Mouse (Mus musculus): ENCODE data around the gene Fcer2a. TPM values are rescaled to one million over a fixed set of nuclear protein-coding genes. Genes with fewer than 3 reads are reported as not detected.

The Fcer2a gene
- polyA plus RNA-seq, 1 experiment from 2014 or later: 0.34 TPM

- Histone ChIP-seq H3K27ac (replicated peaks) (peak within 1 kb of the TSS; percentile 84), H3K4me2 (peak within 1 kb of the TSS; percentile 67), H3K9me3 (no peaks in the 10 kb centered on the region), H3K9ac (peak within 1 kb of the TSS; percentile 58), H3K4me3 (peak within 1 kb of the TSS; percentile 49), H3K4me1 (replicated peaks) (peaks cover 18% of the 10 kb centered on the region), H3K36me3 (no peaks in the 10 kb centered on the region), H3K27me3 (no peaks in the 10 kb centered on the region)
- under 1% methylated on average over 23 of the region's 23 CpGs for WGBS
- ATAC-seq (ENCODE audit: low FRiP score, low read depth): peak; percentile 89
Measured at GRCm38 (mm10) chr8:3671980-3672491, 21.9 kb downstream of the Fcer2a start, which contains the start of gene Fcor. Fcor (minus strand) TSS chr8:3672362.

- Histone ChIP-seq H3K9ac (no peak overlapping the region), H3K9me3 (no peaks in the 10 kb centered on the region), H3K4me3 (no peak overlapping the region), H3K27me3 (no peaks in the 10 kb centered on the region), H3K27ac (replicated peaks) (no peak overlapping the region), H3K36me3 (no peaks in the 10 kb centered on the region), H3K4me2 (no peak overlapping the region), H3K4me1 (replicated peaks) (peaks cover 12% of the 10 kb centered on the region)
- 88% methylated on average over 2 of the region's 2 CpGs for WGBS
- no peak for ATAC-seq (ENCODE audit: low FRiP score, low read depth)
Measured at GRCm38 (mm10) chr8:3670388-3670787, 23.6 kb downstream of the Fcer2a start.

- Histone ChIP-seq H3K27ac (replicated peaks) (no peak within 1 kb of the TSS), H3K9ac (no peak within 1 kb of the TSS)
- WGBS: 82% methylated on average over 6 of the region's 6 CpGs
Measured at GRCm38 (mm10) chr8:3665507-3665906, 28.5 kb downstream of the Fcer2a start, which contains the start of gene Mcemp1. Mcemp1 (plus strand) TSS chr8:3665754.

GRCm38 (mm10) chr8:3664405-3664804 is 29.6 kb downstream of the Fcer2a start:
- H3K9me3 ChIP-seq: no peaks in the 10 kb centered on the region
- H3K4me3 ChIP-seq: no peak overlapping the region
- no peaks in the 10 kb centered on the region for H3K27me3 ChIP-seq
- no peak for ATAC-seq (ENCODE audit: low FRiP score, low read depth)
- H3K9ac ChIP-seq: no peak overlapping the region
- 83% methylated on average over 5 of the region's 5 CpGs for WGBS
- H3K4me1 ChIP-seq (replicated peaks): no peaks in the 10 kb centered on the region
- no peak overlapping the region for H3K27ac ChIP-seq (replicated peaks)
- H3K4me2 ChIP-seq: no peak overlapping the region
- H3K36me3 ChIP-seq: no peaks in the 10 kb centered on the region

More at GRCm38 (mm10) chr8:3665507-3665906, 28.5 kb downstream of the Fcer2a start, which contains the start of gene Mcemp1:
- Histone ChIP-seq H3K27me3 (no peaks in the 10 kb centered on the region), H3K4me2 (no peak within 1 kb of the TSS), H3K4me1 (replicated peaks) (no peaks in the 10 kb centered on the region), H3K9me3 (no peaks in the 10 kb centered on the region), H3K36me3 (no peaks in the 10 kb centered on the region), H3K4me3 (no peak within 1 kb of the TSS)
- ATAC-seq (ENCODE audit: low FRiP score, low read depth): no peak

DNA sequence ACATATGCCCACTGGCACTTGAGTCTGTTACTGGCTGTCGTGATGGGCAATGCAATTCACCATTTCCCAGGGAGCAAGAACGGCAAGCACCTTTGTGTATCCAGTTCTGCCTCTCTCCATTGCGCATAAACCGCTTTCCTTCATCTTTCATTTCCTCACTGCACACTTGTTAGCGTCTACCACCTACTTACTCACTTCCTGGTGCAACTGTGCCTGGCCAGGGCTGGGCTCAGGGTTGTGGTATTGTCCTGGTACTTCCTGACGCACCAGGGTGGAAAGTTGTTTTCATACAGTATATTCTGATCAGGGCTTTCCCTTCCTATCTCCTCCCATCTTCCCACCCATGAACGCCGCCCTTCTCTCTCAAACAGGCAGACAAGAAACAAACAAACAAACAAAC is 33.1 kb downstream of the Fcer2a start:
- Histone ChIP-seq H3K36me3 (no peaks in the 10 kb centered on the region), H3K27ac (replicated peaks) (no peak overlapping the region), H3K4me3 (no peak overlapping the region), H3K4me1 (replicated peaks) (no peaks in the 10 kb centered on the region; the same call in 1 of the 2 replicates), H3K27me3 (no peaks in the 10 kb centered on the region), H3K9ac (no peak overlapping the region), H3K9me3 (no peaks in the 10 kb centered on the region), H3K4me2 (no peak overlapping the region)
- no peak for ATAC-seq (ENCODE audit: low FRiP score, low read depth)
- WGBS: 82% methylated on average over 8 of the region's 8 CpGs

DNA sequence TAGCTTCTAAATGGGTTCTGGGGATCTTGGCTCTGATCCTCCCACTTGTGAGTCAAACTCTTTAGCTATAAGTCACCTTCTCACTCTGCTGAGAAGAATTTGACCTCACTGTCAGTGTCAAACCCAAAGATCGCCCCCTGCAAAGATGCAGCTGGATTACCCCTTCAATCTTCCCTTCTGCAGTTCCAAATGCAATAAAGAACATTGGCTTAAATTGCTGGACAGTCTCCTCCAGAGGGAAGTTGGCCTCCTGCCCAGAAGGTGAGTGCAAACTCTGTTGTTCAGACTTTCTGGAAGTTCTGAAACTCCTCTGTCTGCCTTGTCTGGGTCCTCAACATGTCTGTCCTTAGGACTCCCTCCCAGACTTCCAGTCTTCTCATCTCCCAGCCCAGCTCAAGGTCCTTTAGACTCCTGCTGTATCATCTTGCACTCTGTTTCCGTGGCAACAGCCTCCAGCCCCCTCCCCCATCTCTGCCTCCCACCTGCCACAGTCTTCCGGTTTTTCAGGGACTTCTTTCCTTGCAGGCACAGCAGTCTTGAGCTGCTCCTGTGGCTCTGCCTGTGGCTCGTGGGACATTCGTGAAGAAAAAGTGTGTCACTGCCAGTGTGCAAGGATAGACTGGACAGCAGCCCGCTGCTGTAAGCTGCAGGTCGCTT is 37.1 kb downstream of the Fcer2a start:
- Histone ChIP-seq H3K4me2 (0 out of 2 replicates have a peak overlapping the region, but pooled peaks have one; percentile 10), H3K27me3 (no peaks in the 10 kb centered on the region), H3K9me3 (no peaks in the 10 kb centered on the region), H3K9ac (no peak overlapping the region), H3K4me3 (no peak overlapping the region), H3K27ac (replicated peaks) (no peak overlapping the region), H3K4me1 (replicated peaks) (no peaks in the 10 kb centered on the region; the same call in 1 of the 2 replicates), H3K36me3 (no peaks in the 10 kb centered on the region)
- 23% methylated on average over 7 of the region's 7 CpGs for WGBS
- peak; percentile 64 for ATAC-seq (ENCODE audit: low FRiP score, low read depth)

DNA sequence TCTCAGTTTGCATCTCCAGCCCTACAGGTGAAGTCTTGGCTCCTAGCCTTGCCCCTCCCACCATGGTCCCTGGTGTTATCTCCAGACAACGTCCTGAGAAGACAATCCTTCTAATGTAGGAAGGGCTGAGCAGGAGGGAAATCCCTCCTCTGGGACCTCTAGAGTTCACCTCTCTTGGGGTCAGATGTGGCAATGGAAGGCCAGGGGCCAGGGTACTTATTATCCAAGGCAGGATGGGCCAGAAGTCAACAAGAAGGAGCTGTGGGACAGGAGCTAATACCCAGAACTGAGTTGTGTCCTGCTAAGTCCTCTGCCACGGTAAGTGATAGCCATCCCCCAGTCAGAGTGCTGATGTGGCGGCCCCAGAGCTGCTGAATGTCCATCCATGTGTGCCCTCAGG is 38.4 kb downstream of the Fcer2a start, which contains the start of gene Retn:
Gene Retn (plus strand): TSS at position 245 of the 400 bp plus-strand sequence.
- 67% methylated on average over 3 of the region's 3 CpGs for WGBS
- Histone ChIP-seq H3K27me3 (no peaks in the 10 kb centered on the region), H3K27ac (replicated peaks) (no peak within 1 kb of the TSS), H3K36me3 (no peaks in the 10 kb centered on the region), H3K4me3 (no peak within 1 kb of the TSS), H3K9ac (no peak within 1 kb of the TSS), H3K4me2 (no peak within 1 kb of the TSS), H3K4me1 (replicated peaks) (no peaks in the 10 kb centered on the region; the same call in 1 of the 2 replicates), H3K9me3 (no peaks in the 10 kb centered on the region)
- no peak for ATAC-seq (ENCODE audit: low FRiP score, low read depth)

- ATAC-seq (ENCODE audit: low FRiP score, low read depth): no peak
- no peak overlapping the region for H3K27ac ChIP-seq (replicated peaks)
- WGBS: 77% methylated on average over 11 of the region's 11 CpGs
Measured at GRCm38 (mm10) chr8:3654726-3655508, 39.1 kb downstream of the Fcer2a start.

DNA sequence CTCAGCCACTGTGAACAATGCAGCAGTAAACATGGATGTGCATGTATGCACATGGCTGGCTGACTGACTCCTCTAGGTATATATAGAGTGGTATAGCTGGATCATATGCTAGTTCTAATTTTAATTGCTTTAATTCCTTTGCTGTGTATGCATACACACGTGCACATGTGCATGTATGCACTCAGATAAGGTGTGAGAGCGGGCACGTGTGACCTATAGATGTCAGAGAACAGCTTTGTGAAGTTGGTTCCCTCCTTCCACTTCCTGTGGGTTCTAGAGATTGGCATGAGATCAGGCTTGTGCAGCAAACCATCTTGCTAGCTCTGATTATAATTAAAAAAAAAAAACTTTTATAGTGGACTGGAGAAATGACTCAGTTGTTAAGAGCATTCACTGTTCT is 41.1 kb downstream of the Fcer2a start:
- H3K36me3 ChIP-seq: no peaks in the 10 kb centered on the region
- WGBS: 72% methylated on average over 3 of the region's 3 CpGs
- H3K4me3 ChIP-seq: no peak overlapping the region
- no peak overlapping the region for H3K4me2 ChIP-seq
- no peak overlapping the region for H3K9ac ChIP-seq
- H3K4me1 ChIP-seq (replicated peaks): no peaks in the 10 kb centered on the region; the same call in 1 of the 2 replicates
- ATAC-seq (ENCODE audit: low FRiP score, low read depth): no peak
- no peaks in the 10 kb centered on the region for H3K9me3 ChIP-seq
- no peak overlapping the region for H3K27ac ChIP-seq (replicated peaks)
- H3K27me3 ChIP-seq: no peaks in the 10 kb centered on the region

More at GRCm38 (mm10) chr8:3654726-3655508, 39.1 kb downstream of the Fcer2a start:
- Histone ChIP-seq H3K9ac (no peak overlapping the region), H3K4me2 (no peak overlapping the region), H3K9me3 (no peaks in the 10 kb centered on the region), H3K4me1 (replicated peaks) (no peaks in the 10 kb centered on the region; the same call in 1 of the 2 replicates), H3K36me3 (no peaks in the 10 kb centered on the region), H3K27me3 (no peaks in the 10 kb centered on the region), H3K4me3 (no peak overlapping the region)

- Histone ChIP-seq H3K9ac (no peak overlapping the region), H3K4me1 (replicated peaks) (no peaks in the 10 kb centered on the region), H3K27ac (replicated peaks) (no peak overlapping the region), H3K4me3 (no peak overlapping the region), H3K4me2 (no peak overlapping the region), H3K9me3 (no peaks in the 10 kb centered on the region), H3K27me3 (no peaks in the 10 kb centered on the region), H3K36me3 (no peaks in the 10 kb centered on the region)
- ATAC-seq (ENCODE audit: low FRiP score, low read depth): no peak
- 40% methylated on average over 1 of the region's 1 CpGs for WGBS
Measured at GRCm38 (mm10) chr8:3648990-3649389, 45.0 kb downstream of the Fcer2a start.

DNA sequence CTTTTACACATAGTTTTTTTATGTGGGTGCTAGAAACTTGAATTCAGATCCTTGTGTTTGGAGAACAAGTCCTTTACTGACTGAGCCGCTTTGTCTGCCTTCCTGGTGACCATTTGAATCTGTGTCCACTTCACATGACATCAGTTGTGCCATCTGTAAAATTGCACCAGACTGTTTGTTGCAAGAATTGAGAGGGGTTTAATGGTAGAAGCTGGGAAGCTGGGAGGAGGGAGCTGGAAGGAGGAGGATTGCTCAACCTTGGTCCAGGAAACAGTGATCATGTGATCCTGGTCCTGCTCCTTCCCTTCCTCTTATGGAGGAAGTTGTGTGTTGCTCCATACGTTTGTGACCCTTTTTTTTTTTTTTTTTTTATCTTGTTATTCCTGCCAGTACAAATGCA is 45.7 kb downstream of the Fcer2a start:
- no peaks in the 10 kb centered on the region for H3K36me3 ChIP-seq
- no peak overlapping the region for H3K9ac ChIP-seq
- WGBS: 62% methylated on average over 2 of the region's 2 CpGs
- H3K27ac ChIP-seq (replicated peaks): no peak overlapping the region
- H3K4me2 ChIP-seq: no peak overlapping the region
- H3K4me1 ChIP-seq (replicated peaks): no peaks in the 10 kb centered on the region
- no peaks in the 10 kb centered on the region for H3K27me3 ChIP-seq
- no peak for ATAC-seq (ENCODE audit: low FRiP score, low read depth)
- no peak overlapping the region for H3K4me3 ChIP-seq
- no peaks in the 10 kb centered on the region for H3K9me3 ChIP-seq

- H3K27ac ChIP-seq (replicated peaks): no peak overlapping the region
- no peak for ATAC-seq (ENCODE audit: low FRiP score, low read depth)
- no peaks in the 10 kb centered on the region for H3K9me3 ChIP-seq
- H3K36me3 ChIP-seq: no peaks in the 10 kb centered on the region
- no peak overlapping the region for H3K9ac ChIP-seq
- no peak overlapping the region for H3K4me2 ChIP-seq
- H3K27me3 ChIP-seq: no peaks in the 10 kb centered on the region
- no peak overlapping the region for H3K4me3 ChIP-seq
- 85% methylated on average over 4 of the region's 4 CpGs for WGBS
- H3K4me1 ChIP-seq (replicated peaks): no peaks in the 10 kb centered on the region
Measured at GRCm38 (mm10) chr8:3647561-3647960, 46.4 kb downstream of the Fcer2a start.

Measured in hindbrain, embryonic 15.5 days (tissue).